Mouse (Mus musculus) forebrain, embryonic 16.5 days (tissue): ENCODE results near the gene Nes. TPM values are rescaled to one million over a fixed set of nuclear protein-coding genes. Genes with fewer than 3 reads are reported as not detected.

Source experiments
- ATAC-seq: fragments of 200-750 bp; cut with Nextera tagmentation; 2 replicates; pipeline ENCODE4 v1.8.0; 2017; ENCODE audit warnings: mild to moderate bottlenecking, moderate library complexity
- H3K27ac ChIP-seq: fragments of 300-500 bp; sonication (generic); 2 replicates; pipeline ENCODE4 v1.5.1; 2014; ENCODE audit warnings: low read length, control low read depth
- H3K27me3 ChIP-seq: fragments of 300-500 bp; sonication (generic); replicated peaks from 2 replicates; pipeline ENCODE4 v1.6.1; 2014; ENCODE audit warnings: low read length; ENCODE audit not compliant: control insufficient read depth, insufficient read depth
- H3K36me3 ChIP-seq: fragments of 300-500 bp; sonication (generic); 2 replicates; pipeline ENCODE4 v1.6.1; 2014; ENCODE audit not compliant: control insufficient read depth, insufficient read depth
- H3K4me1 ChIP-seq: fragments of 300-500 bp; sonication (generic); replicated peaks from 2 replicates; pipeline ENCODE4 v1.6.1; 2014; ENCODE audit warnings: low read length; ENCODE audit not compliant: control insufficient read depth, insufficient read depth
- H3K4me2 ChIP-seq: fragments of 300-500 bp; sonication (generic); 2 replicates; pipeline ENCODE4 v1.6.1; 2014; ENCODE audit warnings: mild to moderate bottlenecking, low read length, control low read depth
- H3K4me3 ChIP-seq: fragments of 300-500 bp; sonication (generic); replicated peaks from 2 replicates; pipeline ENCODE4 v1.5.1; 2014; ENCODE audit warnings: mild to moderate bottlenecking, low read length, control low read depth
- H3K9ac ChIP-seq: fragments of 300-500 bp; sonication (generic); replicated peaks from 2 replicates; pipeline ENCODE4 v1.6.1; 2014; ENCODE audit warnings: low read depth, low read length, control low read depth
- H3K9me3 ChIP-seq: fragments of 300-500 bp; sonication (generic); 2 replicates; pipeline ENCODE4 v1.6.1; 2016; ENCODE audit warnings: low read length; ENCODE audit not compliant: control insufficient read depth
- WGBS: fragments of 180-500 bp; shearing (Covaris S2); extraction: QIAGEN DNeasy Blood & Tissue Kit; methylation state at CpG from one replicate; pipeline ENCODE4 v1.1.7; 2014; 5-methylcytosine and 5-hydroxymethylcytosine counted together
- polyA plus RNA-seq: library from polyadenylated mRNA; unstranded; fragments of >200 nt; fragmentation: Nextera tagmentation; extraction: Ambion mirVana; gene quantifications from 2 replicates; pipeline ENCODE4 v1.2.1, GENCODE M21; 2015

Nes gene
- 35.7 and 41.6 TPM in 2 replicates for polyA plus RNA-seq

- H3K27me3 ChIP-seq, result no peaks in the 10 kb centered on the region; the same call in 1 of the 2 replicates
- peak within 1 kb of the TSS; percentile 66 for H3K9ac ChIP-seq
- ATAC-seq, result peak; percentile 73
- H3K4me1 ChIP-seq, result peaks cover 46% of the 10 kb centered on the region
- 0% methylated on average over 44 of the region's 44 CpGs for WGBS
- H3K36me3 ChIP-seq, result no peaks in the 10 kb centered on the region
- H3K4me3 ChIP-seq, result peak within 1 kb of the TSS; percentile 70
- peak within 1 kb of the TSS; percentile 72 for H3K27ac ChIP-seq
- no peaks in the 10 kb centered on the region for H3K9me3 ChIP-seq
- H3K4me2 ChIP-seq, result peak within 1 kb of the TSS; percentile 96
Observed at GRCm38 (mm10) chr3:87970939-87971488, at the start of gene Nes. Nes (plus strand) TSS chr3:87971078.

GRCm38 (mm10) chr3:87924996-87925395 lies 45.9 kb upstream of the Nes start:
- Histone ChIP-seq H3K9me3 (no peaks in the 10 kb centered on the region), H3K4me1 (peaks cover 18% of the 10 kb centered on the region), H3K27ac (no peak overlapping the region), H3K36me3 (peaks cover 26% of the 10 kb centered on the region), H3K4me2 (no peak overlapping the region), H3K27me3 (no peaks in the 10 kb centered on the region), H3K9ac (no peak overlapping the region), H3K4me3 (no peak overlapping the region)
- ATAC-seq, result no peak
- WGBS, result 88% methylated on average over 7 of the region's 7 CpGs

- H3K27ac ChIP-seq, result no peak overlapping the region
- H3K4me3 ChIP-seq, result no peak overlapping the region
- H3K4me2 ChIP-seq, result no peak overlapping the region
- no peaks in the 10 kb centered on the region for H3K27me3 ChIP-seq
- 92% methylated on average over 5 of the region's 5 CpGs for WGBS
- peaks cover 26% of the 10 kb centered on the region for H3K4me1 ChIP-seq
- no peaks in the 10 kb centered on the region for H3K9me3 ChIP-seq
- peaks cover 30% of the 10 kb centered on the region for H3K36me3 ChIP-seq
- H3K9ac ChIP-seq, result no peak overlapping the region
- ATAC-seq, result no peak
Observed at GRCm38 (mm10) chr3:87927452-87927851, 43.4 kb upstream of the Nes start.

DNA sequence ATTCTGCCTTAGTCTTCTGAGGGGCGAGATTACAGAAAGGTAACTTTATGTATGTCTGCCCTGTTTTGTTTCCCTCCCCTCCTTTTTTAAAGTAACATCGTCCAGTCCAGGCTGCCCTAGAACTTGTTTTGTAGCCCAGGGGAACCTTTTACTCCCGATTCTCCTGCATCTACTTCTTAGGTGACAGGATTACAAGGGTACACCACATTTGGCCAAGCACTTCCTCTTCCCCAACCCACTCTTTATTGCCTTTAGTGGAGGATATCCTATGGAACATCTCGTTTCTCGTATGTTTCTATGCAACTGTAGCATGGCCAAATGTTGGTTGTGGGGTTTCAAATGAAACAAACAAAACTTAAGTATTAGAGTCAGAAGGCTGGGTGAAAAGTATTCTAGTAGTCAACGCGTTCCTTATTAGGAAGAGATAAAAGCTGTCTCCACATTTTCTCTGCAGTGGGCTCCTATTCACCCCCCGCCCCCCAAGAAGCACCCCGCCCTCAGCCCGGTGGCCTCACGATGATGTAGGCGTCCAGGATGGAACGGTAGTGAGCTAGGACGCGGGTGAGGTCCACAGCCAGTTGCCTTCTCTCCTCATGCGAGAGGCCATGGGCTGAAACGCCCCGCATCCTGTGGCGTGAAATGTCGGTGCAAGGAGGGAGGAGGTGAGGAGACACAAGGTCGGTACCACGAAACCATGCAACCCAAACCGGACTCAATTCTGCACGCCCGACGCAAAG lies 41.4 kb upstream of the Nes start:
- peak overlapping the region; percentile 84 for H3K4me3 ChIP-seq
- H3K36me3 ChIP-seq, result peaks cover 21% of the 10 kb centered on the region
- peak overlapping the region; percentile 81 for H3K27ac ChIP-seq
- H3K9ac ChIP-seq, result peak overlapping the region; percentile 84
- peaks cover 41% of the 10 kb centered on the region for H3K4me1 ChIP-seq
- no peaks in the 10 kb centered on the region for H3K9me3 ChIP-seq
- 6% methylated on average over 26 of the region's 26 CpGs for WGBS
- peak; percentile 32; the same call in 1 of the 2 replicates for ATAC-seq
- peak overlapping the region; percentile 87 for H3K4me2 ChIP-seq
- H3K27me3 ChIP-seq, result no peaks in the 10 kb centered on the region

GRCm38 (mm10) chr3:87930078-87930795 lies 40.6 kb upstream of the Nes start, which contains the start of the genes Isg20l2 and Rrnad1:
Isg20l2 (plus strand) TSS chr3:87930314.
Rrnad1 (minus strand) TSS chr3:87930717.
- Histone ChIP-seq H3K27me3 (no peaks in the 10 kb centered on the region), H3K4me1 (peaks cover 46% of the 10 kb centered on the region), H3K9ac (peak within 1 kb of the TSS; percentile 84), H3K9me3 (no peaks in the 10 kb centered on the region), H3K36me3 (peaks cover 17% of the 10 kb centered on the region), H3K27ac (peak within 1 kb of the TSS; percentile 87), H3K4me3 (peak within 1 kb of the TSS; percentile 84), H3K4me2 (peak within 1 kb of the TSS; percentile 87)
- WGBS, result under 1% methylated on average over 63 of the region's 78 CpGs
- peak; percentile 98 for ATAC-seq

GRCm38 (mm10) chr3:87934026-87934425 lies 36.9 kb upstream of the Nes start:
- no peak for ATAC-seq
- no peaks in the 10 kb centered on the region for H3K9me3 ChIP-seq
- H3K36me3 ChIP-seq, result peaks cover 20% of the 10 kb centered on the region
- H3K4me2 ChIP-seq, result no peak overlapping the region
- no peak overlapping the region for H3K27ac ChIP-seq
- H3K4me1 ChIP-seq, result peaks cover 52% of the 10 kb centered on the region
- no peak overlapping the region for H3K4me3 ChIP-seq
- WGBS, result 62% methylated on average over 5 of the region's 5 CpGs
- no peak overlapping the region for H3K9ac ChIP-seq
- no peaks in the 10 kb centered on the region for H3K27me3 ChIP-seq

DNA sequence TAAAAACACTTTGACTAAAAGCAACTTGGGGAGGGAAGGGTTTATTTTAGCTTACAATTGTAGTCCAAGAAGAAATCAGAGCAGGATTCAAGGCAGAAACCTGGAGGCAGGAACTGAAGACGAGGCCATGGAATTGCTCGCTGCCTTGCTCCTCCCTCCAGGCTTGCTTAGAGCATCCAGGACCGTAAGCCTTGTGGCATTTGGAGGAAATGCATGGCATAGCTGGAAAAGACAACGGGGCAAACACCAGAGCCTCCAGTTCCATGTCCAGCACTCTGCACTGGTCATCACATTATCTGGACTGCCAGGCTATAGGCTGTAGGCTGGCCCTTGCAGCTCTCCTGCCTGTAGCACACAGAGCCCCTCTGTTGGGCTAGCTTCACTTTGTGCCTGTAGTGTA lies 36.4 kb upstream of the Nes start:
- no peak overlapping the region for H3K4me2 ChIP-seq
- H3K9ac ChIP-seq, result no peak overlapping the region
- H3K27ac ChIP-seq, result no peak overlapping the region
- H3K36me3 ChIP-seq, result peaks cover 20% of the 10 kb centered on the region
- no peaks in the 10 kb centered on the region for H3K9me3 ChIP-seq
- 67% methylated on average over 4 of the region's 4 CpGs for WGBS
- H3K4me1 ChIP-seq, result peaks cover 47% of the 10 kb centered on the region
- H3K4me3 ChIP-seq, result no peak overlapping the region
- no peak for ATAC-seq
- H3K27me3 ChIP-seq, result no peaks in the 10 kb centered on the region

DNA sequence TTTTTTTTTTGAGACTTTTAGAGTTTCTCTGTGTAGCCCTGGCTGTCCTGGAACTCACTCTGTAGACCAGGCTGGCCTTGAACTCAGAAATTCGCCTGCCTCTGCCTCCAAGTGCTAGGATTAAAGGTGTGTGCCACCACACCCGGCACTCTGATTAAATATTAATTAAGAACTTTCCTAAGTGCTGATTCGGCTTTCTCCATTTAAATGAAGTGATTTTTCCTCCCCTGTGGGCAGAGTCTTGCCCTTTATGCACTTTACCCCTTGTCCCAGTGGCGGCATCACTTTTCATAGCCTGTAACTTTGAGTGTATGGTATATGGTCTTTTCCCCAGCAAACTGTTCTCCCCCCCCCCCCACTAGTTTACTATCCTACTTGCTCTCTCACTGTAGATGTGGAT lies 35.7 kb upstream of the Nes start:
- 79% methylated on average over 4 of the region's 4 CpGs for WGBS
- Histone ChIP-seq H3K4me1 (peaks cover 47% of the 10 kb centered on the region), H3K27ac (no peak overlapping the region), H3K4me3 (no peak overlapping the region), H3K36me3 (peaks cover 20% of the 10 kb centered on the region), H3K4me2 (no peak overlapping the region), H3K9me3 (no peaks in the 10 kb centered on the region), H3K27me3 (no peaks in the 10 kb centered on the region), H3K9ac (no peak overlapping the region)
- no peak for ATAC-seq

DNA sequence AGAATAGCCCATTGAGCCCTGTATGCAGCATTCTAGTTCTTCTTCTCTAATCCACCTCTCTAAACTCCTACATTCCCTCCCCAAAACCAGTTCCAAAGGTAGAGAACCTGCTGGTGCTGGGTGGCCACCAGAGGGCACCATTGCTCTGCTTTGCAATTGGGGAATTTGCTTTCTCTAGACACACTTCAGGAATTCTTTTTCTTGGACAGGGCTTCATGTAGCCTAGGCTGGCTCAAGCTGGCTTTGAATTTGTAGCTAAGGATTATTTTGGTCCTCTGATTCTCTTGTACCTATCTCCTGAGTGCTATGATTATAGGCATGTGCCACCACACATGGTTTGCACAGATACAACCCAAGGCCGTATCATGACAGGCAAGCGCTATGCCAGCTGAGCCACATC lies 35.1 kb upstream of the Nes start:
- no peaks in the 10 kb centered on the region for H3K27me3 ChIP-seq
- H3K4me2 ChIP-seq, result no peak overlapping the region
- no peak overlapping the region for H3K9ac ChIP-seq
- H3K4me1 ChIP-seq, result peaks cover 45% of the 10 kb centered on the region
- H3K27ac ChIP-seq, result no peak overlapping the region
- H3K36me3 ChIP-seq, result peaks cover 22% of the 10 kb centered on the region
- 93% methylated on average over 2 of the region's 2 CpGs for WGBS
- no peak overlapping the region for H3K4me3 ChIP-seq
- peak; percentile 70 for ATAC-seq
- H3K9me3 ChIP-seq, result no peaks in the 10 kb centered on the region
